Mouse (Mus musculus): ENCODE results near the gene Dmrtc1c1. TPM values are rescaled to one million over a fixed set of nuclear protein-coding genes. Genes with fewer than 3 reads are reported as not detected.

Dmrtc1c1 gene
- polyA plus RNA-seq (2017; shearing (Covaris generic)), result not detected

GRCm38 (mm10) chrX:102802663-102803062, at the start of gene Dmrtc1c1:
Dmrtc1c1 (plus strand) TSS chrX:102802963.

DNA sequence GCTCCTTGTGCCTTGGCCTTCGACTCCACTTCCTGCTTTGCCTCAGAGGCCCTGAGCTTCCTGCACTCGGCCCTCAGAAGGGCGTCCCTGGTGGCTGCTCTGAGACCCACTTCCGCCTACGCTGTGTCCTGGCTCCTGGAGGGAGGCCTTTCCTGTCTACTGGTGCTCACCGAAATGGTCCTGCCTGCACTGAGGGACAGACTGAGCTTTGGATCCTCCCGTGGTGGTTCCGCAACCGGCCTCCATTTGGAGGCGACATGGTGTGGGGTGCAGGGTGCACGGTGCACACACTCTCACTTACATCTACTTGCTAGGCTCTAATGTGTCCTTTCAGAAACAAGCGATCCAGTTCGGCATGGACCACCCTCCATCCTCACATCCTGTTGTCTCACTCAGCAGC, 51.8 kb downstream of the Dmrtc1c1 start, which contains the start of gene Dmrtc1c2:
Gene Dmrtc1c2 (minus strand): TSS at position 101 of the 400 bp plus-strand sequence.

Other genes starting within 250 kb of the Dmrtc1c1 start
- 0.13 TPM for gene Phka1, start 158.7 kb upstream of the Dmrtc1c1 start, polyA plus RNA-seq (2017; shearing (Covaris generic))
- gene Gm3880, start 116.0 kb upstream of the Dmrtc1c1 start, polyA plus RNA-seq (2017; shearing (Covaris generic)), result not detected
- not detected for gene Gm9112, start 95.3 kb upstream of the Dmrtc1c1 start, polyA plus RNA-seq (2017; shearing (Covaris generic))
- gene Dmrtc1b, start 95.1 kb upstream of the Dmrtc1c1 start, polyA plus RNA-seq (2017; shearing (Covaris generic)), result not detected
- gene Dmrtc1c2, start 51.7 kb downstream of the Dmrtc1c1 start, polyA plus RNA-seq (2017; shearing (Covaris generic)), result not detected
- gene 1700031F05Rik, start 65.0 kb downstream of the Dmrtc1c1 start, polyA plus RNA-seq (2017; shearing (Covaris generic)), result not detected
- gene Dmrtc1a, start 105.7 kb downstream of the Dmrtc1c1 start, polyA plus RNA-seq (2017; shearing (Covaris generic)), result not detected
- not detected for gene 1700011M02Rik, start 105.9 kb downstream of the Dmrtc1c1 start, polyA plus RNA-seq (2017; shearing (Covaris generic))
- gene 1700018G05Rik, start 125.4 kb downstream of the Dmrtc1c1 start, polyA plus RNA-seq (2017; shearing (Covaris generic)), result not detected